Mouse (Mus musculus) thymus, adult 2 months (tissue): Measurements from ENCODE around the gene Pou2f2. TPM values are rescaled to one million over a fixed set of nuclear protein-coding genes. Genes with fewer than 3 reads are reported as not detected.

ENCODE experiments used
- DNase-seq: peaks from one replicate; pipeline ENCODE4 v3.0.0; 2021
- H3K27ac ChIP-seq: fragments of 200-500 bp; 2 replicates; pipeline ENCODE4 v1.5.1; 2012; ENCODE audit warnings: low read length, control low read depth; ENCODE audit not compliant: control insufficient read depth, insufficient read depth
- H3K27me3 ChIP-seq: fragments of 200-500 bp; 2 replicates; pipeline ENCODE4 v1.6.1; 2012; ENCODE audit warnings: mild to moderate bottlenecking, low read length, moderate library complexity, mixed read lengths; ENCODE audit not compliant: control insufficient read depth, insufficient read depth
- H3K36me3 ChIP-seq: fragments of 200-500 bp; 2 replicates; pipeline ENCODE4 v1.6.1; 2012; ENCODE audit warnings: mild to moderate bottlenecking, low read length, moderate library complexity; ENCODE audit not compliant: control insufficient read depth, insufficient read depth
- H3K4me1 ChIP-seq: fragments of 200-500 bp; replicated peaks from 2 replicates; pipeline ENCODE4 v1.6.1; 2012; ENCODE audit warnings: low read length; ENCODE audit not compliant: control insufficient read depth, insufficient read depth
- H3K4me3 ChIP-seq: fragments of 200-500 bp; 2 replicates; pipeline ENCODE4 v1.5.1; 2012; ENCODE audit warnings: mild to moderate bottlenecking, low read length, control low read depth, moderate library complexity; ENCODE audit not compliant: control insufficient read depth, insufficient read depth
- CTCF ChIP-seq: fragments of 200-500 bp; IDR thresholded peaks from 2 replicates; pipeline ENCODE4 v1.5.1; 2012; ENCODE audit warnings: mild to moderate bottlenecking, control low read depth, low read length, moderate library complexity, borderline replicate concordance; ENCODE audit not compliant: control insufficient read depth, poor library complexity, insufficient read depth; ENCODE audit errors: extremely low read depth
- POLR2A ChIP-seq: fragments of 200-500 bp; IDR thresholded peaks from 2 replicates; pipeline ENCODE4 v1.6.1; 2012; ENCODE audit warnings: mild to moderate bottlenecking, low read length, control low read depth, moderate library complexity; ENCODE audit not compliant: control insufficient read depth, poor library complexity, insufficient read depth; ENCODE audit errors: extremely low read depth
- WGBS: fragments of 180-500 bp; shearing (Covaris S2); methylation state at CpG from one replicate; pipeline ENCODE4 v1.1.7; 2018; 5-methylcytosine and 5-hydroxymethylcytosine counted together
- polyA plus RNA-seq: library from polyadenylated mRNA; depleted of rRNA; stranded (reverse); fragments of >200 nt; gene quantifications from 2 replicates; pipeline ENCODE4 v1.2.3, GENCODE M21; 2012; rRNA removed

Gene Pou2f2
- polyA plus RNA-seq = 5.6 and 5.7 TPM in 2 replicates

DNA sequence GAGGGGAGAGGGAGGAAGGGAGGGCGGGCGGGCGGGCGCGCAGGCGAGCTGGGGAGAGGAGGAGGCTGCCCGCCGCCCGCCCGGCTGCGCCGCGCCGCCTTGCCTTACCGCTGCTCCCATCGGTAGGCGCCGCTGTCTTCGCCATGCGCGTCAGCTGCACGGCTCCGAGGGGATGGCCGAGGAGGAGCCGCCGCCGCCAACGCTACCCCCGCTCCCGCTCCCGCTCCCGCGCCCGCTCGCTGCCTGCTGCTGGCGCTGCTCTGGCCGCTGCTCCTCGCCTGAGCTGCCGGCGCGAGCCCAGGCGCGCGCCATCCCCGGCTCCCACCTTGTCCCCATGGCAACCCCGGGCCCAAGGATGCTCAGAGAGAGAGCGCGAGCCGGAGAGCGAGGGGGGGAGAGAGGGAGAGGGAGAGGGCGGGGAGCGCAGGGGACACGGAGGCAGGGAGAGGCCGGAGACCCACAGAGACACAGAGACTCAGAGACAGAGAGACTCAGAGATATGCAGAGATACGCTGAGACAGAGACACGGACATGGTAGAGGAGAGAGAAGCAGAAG is at the start of gene Pou2f2:
Gene Pou2f2, minus strand, starts transcription at position 121 of the 556 bp plus-strand sequence.
- no peak within 1 kb of the TSS for H3K27ac ChIP-seq
- peak; percentile 83 for DNase-seq
- H3K4me1 ChIP-seq = peaks cover 27% of the 10 kb centered on the region
- TF ChIP-seq CTCF (peak; percentile 64; the same call in 1 of the 2 replicates), POLR2A (no peak)
- peak within 1 kb of the TSS; percentile 37 for H3K4me3 ChIP-seq
- no peaks in the 10 kb centered on the region for H3K36me3 ChIP-seq
- H3K27me3 ChIP-seq = peaks cover 12% of the 10 kb centered on the region
- 3% methylated on average over 44 of the region's 56 CpGs for WGBS

DNA sequence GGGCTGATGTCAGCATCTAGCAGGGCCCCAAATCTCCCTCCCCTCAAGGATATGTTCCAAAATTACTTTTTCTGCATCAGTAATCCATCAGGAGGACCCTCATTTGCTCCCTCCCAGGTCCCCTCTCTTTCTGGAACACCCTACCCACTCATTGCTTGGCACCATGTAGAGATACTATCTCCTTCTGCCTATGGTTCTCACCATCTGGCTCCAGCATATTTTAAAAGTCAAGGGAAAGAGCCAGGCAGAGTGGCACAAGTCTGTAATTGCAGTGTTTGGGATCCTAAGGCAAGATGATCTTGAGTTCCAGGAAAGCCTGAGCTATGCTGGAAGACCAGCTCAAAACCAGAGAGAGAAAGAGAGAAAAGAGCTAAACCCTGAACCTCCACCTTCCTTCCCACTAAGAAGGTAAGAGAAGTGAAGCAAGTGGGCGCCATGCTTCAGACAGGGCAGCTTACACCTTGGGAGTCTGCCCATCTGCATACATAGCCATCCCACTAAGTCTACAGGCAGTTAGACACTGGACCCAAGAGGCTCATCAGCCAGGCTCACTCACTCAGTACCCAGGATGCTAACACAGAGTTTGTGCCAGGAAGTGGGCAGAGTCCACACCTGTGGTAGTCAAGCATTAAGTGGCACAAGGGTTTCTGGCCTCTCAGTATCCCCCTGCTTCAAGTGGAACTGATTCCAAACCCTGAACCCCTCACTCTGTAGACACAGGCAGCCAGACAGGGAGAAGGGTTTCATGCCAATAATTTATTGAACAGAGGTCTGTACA is 48.2 kb upstream of the Pou2f2 start:
- Histone ChIP-seq H3K4me3 (no peak overlapping the region), H3K27ac (no peak overlapping the region), H3K36me3 (peaks cover 68% of the 10 kb centered on the region), H3K4me1 (peaks cover 40% of the 10 kb centered on the region), H3K27me3 (no peaks in the 10 kb centered on the region)
- WGBS = 94% methylated on average over 1 of the region's 1 CpGs
- TF ChIP-seq CTCF (no peak), POLR2A (no peak)
- no peak for DNase-seq

GRCm38 (mm10) chr7:25222275-25222967 is 42.9 kb upstream of the Pou2f2 start:
- Histone ChIP-seq H3K27me3 (no peaks in the 10 kb centered on the region), H3K27ac (no peak overlapping the region), H3K4me1 (peaks cover 28% of the 10 kb centered on the region), H3K4me3 (no peak overlapping the region), H3K36me3 (peaks cover 33% of the 10 kb centered on the region)
- no peak for DNase-seq
- WGBS = 92% methylated on average over 10 of the region's 10 CpGs
- no peak for TF ChIP-seq POLR2A
- TF ChIP-seq CTCF = no peak

DNA sequence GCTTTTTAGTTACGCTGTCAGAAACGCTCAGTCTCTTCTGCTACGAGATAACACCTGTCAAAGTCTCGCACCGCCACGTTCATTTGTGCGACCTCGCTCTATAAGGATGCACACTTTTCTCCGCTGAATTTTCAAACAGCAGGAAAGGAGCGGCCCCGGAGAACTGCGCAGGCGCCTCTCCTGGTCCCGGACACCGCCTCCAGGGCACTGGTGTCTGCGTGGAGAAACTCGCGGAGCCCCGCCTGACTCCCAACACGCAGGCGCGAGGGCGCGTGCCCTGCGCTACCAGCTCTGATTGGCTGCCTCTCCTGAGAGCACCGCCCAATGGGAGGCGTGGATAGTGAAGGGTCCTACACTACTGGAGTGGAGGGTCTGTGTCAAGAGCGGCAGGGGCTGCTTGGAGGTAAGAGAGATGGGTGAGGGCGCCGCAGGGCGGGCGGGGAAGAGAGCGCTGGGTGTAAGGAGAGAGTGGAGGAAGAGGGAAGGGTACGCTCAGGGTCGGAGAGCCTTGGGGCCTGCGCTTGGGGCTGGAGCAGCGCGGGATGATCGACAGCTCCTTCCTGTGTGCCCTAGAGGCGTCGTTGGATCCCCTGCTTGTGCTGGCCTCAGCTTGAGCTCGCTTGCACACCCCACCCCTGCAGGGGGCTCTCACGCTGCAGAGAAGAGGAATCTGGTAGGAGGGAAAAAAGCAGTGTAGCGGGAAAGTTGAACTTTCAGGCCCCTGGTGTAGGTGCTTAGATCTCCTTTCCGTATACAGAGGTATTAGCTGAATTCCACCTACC is 41.8 kb upstream of the Pou2f2 start, which contains the start of gene Zfp526:
Gene Zfp526, plus strand, starts transcription at position 324 of the 782 bp plus-strand sequence.
- DNase-seq = peak; percentile 99
- Histone ChIP-seq H3K27ac (peak within 1 kb of the TSS; percentile 68), H3K4me3 (peak within 1 kb of the TSS; percentile 65), H3K4me1 (peaks cover 29% of the 10 kb centered on the region), H3K36me3 (peaks cover 22% of the 10 kb centered on the region), H3K27me3 (no peaks in the 10 kb centered on the region)
- WGBS = 1% methylated on average over 44 of the region's 45 CpGs
- TF ChIP-seq CTCF (peak; percentile 57; the same call in 1 of the 2 replicates), POLR2A (peak; percentile 78; the same call in 1 of the 2 replicates)

GRCm38 (mm10) chr7:25220457-25221101 is 41.1 kb upstream of the Pou2f2 start, which contains the start of gene Dedd2:
TSS of gene Dedd2 (minus strand) at chr7:25220615.
- no peak for TF ChIP-seq CTCF
- no peak for TF ChIP-seq POLR2A
- Histone ChIP-seq H3K36me3 (peaks cover 15% of the 10 kb centered on the region), H3K4me1 (peaks cover 29% of the 10 kb centered on the region), H3K4me3 (peak within 1 kb of the TSS; percentile 87), H3K27ac (peak within 1 kb of the TSS; percentile 68), H3K27me3 (no peaks in the 10 kb centered on the region)
- WGBS = 2% methylated on average over 20 of the region's 20 CpGs
- DNase-seq = peak; percentile 30
